Mouse (Mus musculus): ENCODE results near the gene Olfr764-ps1.
A peak's percentile ranks its signal among the peaks of the same experiment; 100 is the strongest.
"Not testable (repeated sequence)": the region's sequence is repeated elsewhere in the genome, so short reads cannot be mapped to it uniquely, and the experiment has no call there.

Olfr764-ps1 gene

DNA sequence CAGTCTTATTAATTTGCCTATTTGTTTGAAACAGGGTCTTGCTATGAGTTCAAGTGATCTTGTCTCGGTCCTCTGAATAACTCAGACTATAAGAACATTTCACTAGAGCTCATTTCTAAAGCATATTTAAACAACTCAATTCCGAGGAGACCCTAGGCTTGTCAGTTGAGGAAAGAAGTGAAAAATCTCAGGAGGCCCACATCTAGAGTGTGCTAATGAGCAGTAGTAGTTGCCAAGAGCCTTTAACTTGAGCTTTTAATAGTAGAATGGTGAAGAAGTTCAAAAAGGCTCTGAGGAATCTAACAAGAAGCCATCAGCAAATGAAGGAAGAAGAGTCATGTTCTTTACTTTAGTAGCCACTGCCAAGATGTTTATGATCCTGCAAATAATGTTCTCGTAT, at the start of gene Olfr764-ps1:
TSS of gene Olfr764-ps1 (minus strand) at position 101 of the 400 bp plus-strand sequence.
- DNase-seq: no peak

DNA sequence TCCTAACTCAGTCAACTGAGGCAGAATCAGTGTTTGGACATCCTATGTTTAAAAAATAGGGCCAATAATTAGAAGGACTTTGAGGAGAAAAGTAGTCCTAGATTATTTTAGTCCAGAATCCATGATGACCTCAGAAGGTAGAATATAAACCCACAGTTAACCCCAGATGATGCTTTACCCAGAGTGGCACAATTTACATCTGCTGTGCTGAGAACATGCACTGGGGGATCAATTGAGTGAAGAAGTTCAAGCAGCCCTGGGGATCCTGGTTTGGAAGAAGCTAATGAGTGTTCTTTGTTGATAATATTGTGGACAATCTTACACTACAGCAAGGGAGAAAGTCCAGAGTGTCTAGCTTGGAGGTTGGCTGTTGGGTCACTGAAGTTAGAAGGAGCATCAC, 43.1 kb upstream of the Olfr764-ps1 start, which contains the start of gene Olfr767:
TSS of gene Olfr767 (minus strand) at position 101 of the 400 bp plus-strand sequence.
- DNase-seq: not testable (repeated sequence)

DNA sequence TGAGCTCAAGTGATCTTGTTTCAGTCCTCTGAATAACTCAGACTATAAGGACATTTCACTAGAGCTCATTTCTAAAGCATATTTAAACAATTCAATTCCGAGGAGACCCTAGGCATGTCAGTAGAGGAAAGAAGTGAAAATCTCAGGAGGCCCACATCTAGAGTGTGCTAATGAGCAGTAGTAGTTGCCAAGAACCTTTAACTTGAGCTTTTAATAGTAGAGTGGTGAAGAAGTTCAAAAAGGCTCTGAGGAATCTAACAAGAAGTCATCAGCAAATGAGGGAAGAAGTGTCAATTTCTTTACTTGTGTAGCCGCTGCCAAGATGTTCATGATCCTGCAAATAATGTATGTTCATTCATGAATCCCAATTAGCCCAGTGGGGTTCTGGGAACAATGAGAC, 29.2 kb upstream of the Olfr764-ps1 start, which contains the start of gene Olfr766-ps1:
TSS of gene Olfr766-ps1 (minus strand) at position 101 of the 400 bp plus-strand sequence.
- DNase-seq: no peak

DNA sequence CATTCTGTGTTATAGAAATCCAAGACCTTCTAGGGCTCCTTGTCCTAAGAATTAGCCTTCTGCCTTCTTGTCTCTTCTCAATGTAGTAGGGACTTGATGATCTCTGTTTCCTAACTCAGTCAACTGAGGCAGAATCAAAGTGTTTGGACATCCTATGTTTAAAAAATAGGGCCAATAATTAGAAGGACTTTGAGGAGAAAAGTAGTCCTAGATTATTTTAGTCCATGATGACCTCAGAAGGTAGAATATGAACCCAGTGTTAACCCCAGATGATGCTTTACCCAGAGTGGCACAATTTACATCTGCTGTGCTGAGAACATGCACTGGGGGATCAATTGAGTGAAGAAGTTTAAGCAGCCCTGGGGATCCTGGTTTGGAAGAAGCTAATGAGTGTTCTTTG, 10.2 kb upstream of the Olfr764-ps1 start, which contains the start of gene Olfr765:
TSS of gene Olfr765 (minus strand) at position 101 of the 400 bp plus-strand sequence.
- not testable (repeated sequence) for DNase-seq

DNA sequence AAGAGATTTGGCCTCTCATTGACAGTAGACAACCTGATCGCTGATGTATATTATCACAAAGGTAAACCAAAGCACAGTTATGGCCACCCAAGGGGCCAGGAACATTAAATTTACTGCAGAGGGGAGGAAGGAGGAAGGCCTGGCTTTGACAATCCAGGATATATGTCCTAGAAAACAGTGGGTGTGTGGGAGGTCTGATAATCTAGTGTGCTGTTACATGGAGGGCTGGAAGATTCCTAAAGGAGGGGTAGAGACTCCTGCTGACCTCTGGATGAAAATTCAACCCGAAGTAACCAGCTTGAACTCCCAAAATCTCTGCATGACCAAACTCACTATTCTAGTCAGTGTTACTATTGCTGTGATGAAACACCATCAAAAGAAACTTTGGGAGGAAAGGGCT, 11.4 kb downstream of the Olfr764-ps1 start:
- no peak for DNase-seq

DNA sequence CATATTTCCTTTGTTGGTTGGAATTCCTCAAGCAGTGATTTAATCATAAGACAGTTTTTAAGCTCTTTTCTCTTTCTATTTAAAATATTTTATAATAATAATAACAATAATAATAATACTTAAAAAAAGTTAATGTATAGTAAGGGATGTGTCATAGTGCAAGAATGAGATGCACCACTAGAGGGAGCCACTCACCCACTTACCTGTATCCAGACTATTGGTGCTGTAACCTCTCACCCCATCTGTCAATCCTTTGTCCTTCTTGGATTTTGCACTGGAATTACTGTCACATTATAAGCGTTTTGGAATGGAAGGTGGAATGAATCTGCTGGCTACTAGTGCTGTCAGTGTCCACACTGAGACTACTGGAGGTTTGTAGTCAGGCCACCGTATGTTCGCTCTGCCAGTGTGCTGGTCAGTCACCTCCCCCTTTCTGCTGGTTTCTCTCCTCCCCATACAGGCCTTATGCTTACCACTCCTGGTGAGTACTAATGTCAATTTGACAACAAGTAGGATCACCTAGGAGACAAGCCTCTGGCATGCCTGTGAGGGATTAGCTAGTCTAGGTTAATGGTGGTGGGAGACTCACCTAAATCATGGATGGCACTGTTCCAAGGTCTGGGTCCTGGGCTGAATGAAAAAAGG, 13.6 kb downstream of the Olfr764-ps1 start:
- peak; percentile 68 to 81 for DNase-seq

DNA sequence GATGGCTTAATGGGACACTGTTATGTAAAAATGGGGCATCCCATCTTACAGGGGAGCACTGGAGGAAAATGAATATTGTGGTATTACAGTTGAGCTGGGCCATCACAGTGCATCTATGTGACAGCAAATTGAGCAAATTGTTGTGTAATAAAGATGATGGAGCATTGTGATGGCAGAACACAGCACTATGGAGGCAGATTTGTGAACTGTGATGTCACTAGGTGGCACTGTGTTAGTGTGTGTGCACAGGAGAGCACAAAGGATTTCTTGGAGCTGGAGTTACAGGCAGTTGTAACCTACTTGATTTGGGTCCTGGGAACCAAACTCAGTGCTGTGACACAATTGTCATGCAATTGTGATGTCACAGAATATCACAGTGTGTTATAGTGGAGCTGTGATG, 16.4 kb downstream of the Olfr764-ps1 start:
- no peak for DNase-seq

DNA sequence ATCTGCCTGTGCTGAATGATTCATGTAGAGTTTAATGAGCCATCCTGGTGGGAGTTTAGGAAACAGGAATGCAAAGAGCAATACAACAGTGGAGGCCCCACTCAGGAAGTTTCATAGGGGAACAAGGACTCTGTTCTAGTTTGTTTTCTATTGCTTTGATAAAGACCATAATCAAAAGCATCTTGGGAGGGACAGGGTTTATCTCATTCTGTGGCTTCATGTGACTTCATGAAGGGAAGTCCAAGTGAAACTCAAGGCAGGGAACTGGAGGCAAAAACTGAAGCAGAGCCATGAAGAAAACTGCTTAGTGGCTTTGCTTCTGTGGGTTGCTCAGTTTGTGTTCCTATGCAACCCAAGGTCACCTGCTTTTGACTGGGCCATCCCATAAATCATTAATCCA, 25.2 kb downstream of the Olfr764-ps1 start:
- DNase-seq: no peak

DNA sequence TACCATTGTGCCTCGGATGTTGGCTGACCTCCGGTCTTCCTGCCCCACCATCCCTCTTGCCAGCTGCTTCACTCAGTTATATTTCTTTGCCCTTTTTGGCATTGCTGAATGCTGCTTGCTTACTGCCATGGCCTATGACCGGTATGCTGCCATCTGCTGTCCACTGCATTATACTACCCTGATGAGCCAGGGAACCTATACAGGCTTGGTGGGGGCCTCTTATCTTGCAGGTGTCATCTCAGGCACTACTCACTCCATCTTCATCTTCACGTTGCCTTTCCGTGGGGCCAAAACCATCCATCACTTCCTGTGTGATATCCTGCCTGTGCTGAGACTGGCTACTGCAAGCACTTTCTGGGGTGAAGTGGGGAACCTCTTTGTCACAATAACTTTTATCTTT, 28.2 kb downstream of the Olfr764-ps1 start:
- DNase-seq: not testable (repeated sequence)

DNA sequence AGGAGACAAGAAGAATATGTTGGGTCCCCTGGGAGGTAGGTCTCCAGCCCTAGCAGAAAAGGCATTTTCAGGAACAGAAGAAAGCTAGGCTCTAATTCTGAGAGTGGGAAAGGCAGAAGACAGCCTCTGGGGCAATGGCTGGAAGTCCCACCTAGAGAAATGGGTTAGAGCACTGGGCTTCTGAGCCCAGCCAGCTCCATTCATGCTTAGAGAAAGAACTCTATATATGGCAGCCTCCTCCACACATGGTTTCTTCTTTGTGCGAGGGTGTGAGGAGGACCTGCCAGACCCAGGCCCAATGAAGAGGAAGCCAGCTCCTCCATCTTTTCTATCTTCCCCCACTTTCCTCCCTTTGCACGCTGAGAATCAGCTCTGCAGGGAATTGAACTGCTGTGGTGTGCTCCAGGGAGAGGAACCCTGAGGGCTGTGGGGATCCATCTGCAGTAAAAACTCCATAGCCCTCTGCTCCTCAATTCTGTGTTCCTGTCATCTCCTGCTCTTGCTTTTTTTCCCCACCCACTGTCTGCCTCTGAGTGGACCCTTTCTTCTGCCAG, 29.3 kb downstream of the Olfr764-ps1 start, which contains the start of gene Olfr763:
TSS of gene Olfr763 (plus strand) at position 504 of the 554 bp plus-strand sequence.
- DNase-seq: no peak

DNA sequence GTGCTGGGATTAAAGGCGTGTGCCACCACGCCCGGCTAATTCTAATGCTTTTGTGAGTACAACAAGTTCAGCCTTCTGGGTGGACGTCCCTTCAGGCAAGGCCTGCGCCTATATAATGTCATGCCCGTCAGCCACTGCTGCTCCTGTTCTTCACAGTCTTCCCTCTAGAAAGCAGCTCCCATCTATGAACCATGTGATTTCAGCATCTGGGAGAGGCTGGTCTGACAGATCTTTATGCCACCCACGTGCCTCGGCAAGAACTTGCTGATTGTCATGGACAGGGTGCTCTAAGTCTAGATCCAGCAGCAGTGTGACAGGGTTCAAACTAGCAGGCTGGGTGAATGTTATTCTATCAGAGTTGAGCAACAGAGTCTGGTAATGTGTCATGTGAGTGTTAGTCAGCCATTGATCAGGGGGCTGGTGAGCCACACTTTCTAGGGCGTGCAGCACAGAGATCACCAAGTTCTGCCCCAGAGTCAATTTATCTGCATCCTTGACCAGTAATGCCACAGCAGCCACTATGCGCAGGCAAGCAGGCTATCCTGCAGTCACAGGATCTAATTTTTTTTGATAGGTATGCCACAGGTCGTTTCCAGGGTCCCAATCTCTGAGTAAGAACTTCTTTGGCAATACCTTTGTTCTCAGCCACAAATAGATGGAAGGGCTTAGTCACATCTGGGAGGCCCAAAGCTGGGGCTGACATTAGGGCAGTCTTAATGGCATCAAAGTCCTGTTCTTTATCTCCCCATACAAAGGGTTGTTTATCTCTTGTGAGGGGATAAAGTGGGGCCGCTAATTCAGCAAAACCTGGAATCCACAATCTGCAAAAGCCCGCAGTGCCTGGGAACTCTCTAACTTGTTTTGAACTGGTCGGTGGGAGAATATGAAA, 35.4 kb downstream of the Olfr764-ps1 start:
- DNase-seq: no peak

DNA sequence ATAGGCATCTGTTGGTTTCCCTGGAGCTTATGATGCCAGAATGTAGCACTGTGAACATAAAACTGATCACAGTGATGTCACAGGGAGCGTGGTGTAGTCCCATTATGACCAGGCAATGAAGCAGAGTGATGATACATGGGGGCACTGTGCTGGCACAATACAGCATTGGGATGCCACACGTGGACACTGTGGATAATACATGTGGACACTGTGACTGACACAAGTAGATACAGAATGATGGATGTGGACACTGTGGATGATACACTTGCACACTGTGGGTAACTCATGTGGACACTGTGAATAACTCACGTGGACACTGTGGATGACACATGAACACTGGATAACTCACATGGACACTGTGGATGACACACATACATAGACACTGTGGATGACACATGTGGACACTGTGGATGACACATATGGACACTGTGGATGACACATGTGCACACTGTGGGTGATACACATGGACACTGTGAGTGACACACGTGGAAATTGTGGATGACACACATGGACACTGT, 43.1 kb downstream of the Olfr764-ps1 start:
- DNase-seq: no peak

DNA sequence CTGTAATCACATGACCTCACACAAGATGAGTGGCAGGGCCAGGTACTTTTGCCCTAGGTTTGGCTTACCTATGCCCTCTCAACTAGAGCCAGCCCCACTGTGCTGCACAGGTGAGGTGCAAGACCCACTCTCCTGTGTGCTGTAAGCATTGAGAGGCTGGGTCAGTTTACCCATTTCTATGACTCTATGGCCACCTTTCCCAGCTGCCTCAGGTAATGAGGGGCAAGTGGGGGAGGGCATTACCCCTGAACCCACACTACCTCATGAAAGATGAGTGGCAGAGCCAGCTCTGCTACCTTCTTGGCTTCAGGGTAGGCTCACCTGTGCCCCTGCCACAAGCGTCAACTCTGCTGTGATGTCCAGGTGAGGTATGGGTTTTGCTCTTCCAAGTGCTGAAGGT, 43.9 kb downstream of the Olfr764-ps1 start:
- no peak for DNase-seq

DNA sequence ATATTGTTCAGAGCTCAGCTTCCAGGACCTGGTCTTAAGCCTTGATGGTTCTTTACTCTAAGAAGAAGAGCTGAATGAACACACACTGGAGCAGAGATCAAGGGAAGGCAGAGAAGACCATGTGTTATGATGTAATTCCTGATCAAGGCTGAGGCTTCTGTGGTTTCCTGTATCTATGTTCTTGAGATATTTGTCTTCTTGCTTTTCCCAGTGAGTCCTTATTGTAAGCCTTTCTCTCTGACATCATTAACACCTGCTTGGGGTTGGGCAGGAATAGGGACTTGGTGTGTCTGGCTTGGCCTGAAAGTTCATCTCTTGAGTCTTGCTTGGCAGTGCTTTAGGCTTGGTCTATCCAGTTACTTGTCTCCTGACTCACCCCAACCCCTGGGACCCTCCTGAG, 48.7 kb downstream of the Olfr764-ps1 start:
- DNase-seq: no peak

DNA sequence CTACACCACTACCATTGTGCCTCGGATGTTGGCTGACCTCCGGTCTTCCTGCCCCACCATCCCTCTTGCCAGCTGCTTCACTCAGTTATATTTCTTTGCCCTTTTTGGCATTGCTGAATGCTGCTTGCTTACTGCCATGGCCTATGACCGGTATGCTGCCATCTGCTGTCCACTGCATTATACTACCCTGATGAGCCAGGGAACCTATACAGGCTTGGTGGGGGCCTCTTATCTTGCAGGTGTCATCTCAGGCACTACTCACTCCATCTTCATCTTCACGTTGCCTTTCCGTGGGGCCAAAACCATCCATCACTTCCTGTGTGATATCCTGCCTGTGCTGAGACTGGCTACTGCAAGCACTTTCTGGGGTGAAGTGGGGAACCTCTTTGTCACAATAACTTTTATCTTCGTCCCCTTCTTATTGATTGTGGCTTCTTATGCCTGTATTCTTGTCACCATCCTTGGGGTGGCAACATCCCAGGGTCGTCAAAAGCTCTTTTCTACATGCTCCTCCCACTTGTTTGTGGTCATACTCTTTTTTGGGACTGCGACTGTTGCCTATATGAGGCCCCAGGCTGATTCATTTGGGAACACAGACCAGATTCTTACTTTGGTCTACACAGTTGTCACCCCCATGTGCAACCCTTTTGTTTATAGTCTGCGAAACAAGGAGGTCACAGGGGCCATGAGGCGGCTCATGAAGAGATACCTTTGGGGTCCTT, 49.4 kb downstream of the Olfr764-ps1 start:
- DNase-seq: not testable (repeated sequence)

DNA sequence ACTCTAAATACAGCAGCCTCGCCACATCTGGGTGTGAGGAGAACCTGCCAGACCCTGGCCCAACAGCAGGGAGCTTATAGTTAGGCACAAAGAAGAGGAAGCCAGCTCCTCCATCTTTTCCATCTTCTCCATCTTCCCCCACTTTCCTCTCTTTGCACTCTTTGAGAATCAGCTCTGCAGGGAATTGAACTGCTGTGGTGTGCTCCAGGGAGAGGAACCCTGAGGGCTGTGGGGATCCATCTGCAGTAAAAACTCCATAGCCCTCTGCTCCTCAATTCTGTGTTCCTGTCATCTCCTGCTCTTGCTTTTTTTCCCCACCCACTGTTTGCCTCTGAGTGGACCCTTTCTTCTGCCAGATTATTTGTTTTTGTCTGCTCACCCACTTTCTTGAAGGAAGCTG, 50.6 kb downstream of the Olfr764-ps1 start, which contains the start of gene Olfr9:
TSS of gene Olfr9 (plus strand) at position 301 of the 400 bp plus-strand sequence.
- DNase-seq: not testable (repeated sequence)
